Mouse (Mus musculus) intestine, embryonic 16.5 days (tissue): Measurements from ENCODE around the gene Gm28048. TPM values are rescaled to one million over a fixed set of nuclear protein-coding genes. Genes with fewer than 3 reads are reported as not detected.

Experiments
- ATAC-seq: fragments of 200-750 bp; cut with Nextera tagmentation; 2 replicates; pipeline ENCODE4 v1.8.0; 2017; ENCODE audit warnings: moderate TSS enrichment, moderate library complexity
- H3K27ac ChIP-seq: fragments of 300-500 bp; sonication (generic); 2 replicates; pipeline ENCODE4 v1.5.1; 2014; ENCODE audit warnings: mild to moderate bottlenecking, low read length
- H3K27me3 ChIP-seq: fragments of 300-500 bp; sonication (generic); replicated peaks from 2 replicates; pipeline ENCODE4 v1.6.1; 2014; ENCODE audit warnings: low read length, control low read depth, mixed read lengths; ENCODE audit not compliant: control insufficient read depth, insufficient read depth
- H3K36me3 ChIP-seq: fragments of 300-500 bp; sonication (generic); 2 replicates; pipeline ENCODE4 v1.6.1; 2014; ENCODE audit warnings: low read length, control low read depth; ENCODE audit not compliant: control insufficient read depth, insufficient read depth
- H3K4me1 ChIP-seq: fragments of 300-500 bp; sonication (generic); 2 replicates; pipeline ENCODE4 v1.6.1; 2014; ENCODE audit warnings: low read length, control low read depth, mixed read lengths; ENCODE audit not compliant: control insufficient read depth, insufficient read depth
- H3K4me2 ChIP-seq: fragments of 300-500 bp; sonication (generic); 2 replicates; pipeline ENCODE4 v1.6.1; 2014; ENCODE audit warnings: low read depth, low read length, control low read depth
- H3K4me3 ChIP-seq: fragments of 300-500 bp; sonication (generic); 2 replicates; pipeline ENCODE4 v1.5.1; 2014; ENCODE audit warnings: mild to moderate bottlenecking, low read length
- H3K9ac ChIP-seq: fragments of 300-500 bp; sonication (generic); 2 replicates; pipeline ENCODE4 v1.6.1; 2014; ENCODE audit warnings: low read depth, low read length
- H3K9me3 ChIP-seq: fragments of 300-500 bp; sonication (generic); 2 replicates; pipeline ENCODE4 v1.6.1; 2016; ENCODE audit warnings: low read length, control low read depth; ENCODE audit not compliant: control insufficient read depth
- WGBS: fragments of 180-500 bp; shearing (Covaris S2); extraction: QIAGEN DNeasy Blood & Tissue Kit; methylation state at CpG from one replicate; pipeline ENCODE4 v1.1.7; 2014; 5-methylcytosine and 5-hydroxymethylcytosine counted together
- polyA plus RNA-seq: library from polyadenylated mRNA; unstranded; fragments of >200 nt; fragmentation: Nextera tagmentation; extraction: Ambion mirVana; gene quantifications from 2 replicates; pipeline ENCODE4 v1.2.1, GENCODE M21; 2015

Gene Gm28048
- polyA plus RNA-seq, 1 experiment from 2014 or later: 11.2 TPM

- Histone ChIP-seq H3K9me3 (no peaks in the 10 kb centered on the region), H3K4me3 (no peak overlapping the region), H3K27ac (no peak overlapping the region), H3K4me2 (no peak overlapping the region), H3K36me3 (no peaks in the 10 kb centered on the region), H3K4me1 (no peaks in the 10 kb centered on the region), H3K9ac (no peak overlapping the region), H3K27me3 (no peaks in the 10 kb centered on the region)
- ATAC-seq: no peak
- WGBS: 89% methylated on average over 7 of the region's 7 CpGs
Observed at GRCm38 (mm10) chr11:22917786-22918185, 64.1 kb downstream of the Gm28048 start.

- H3K27ac ChIP-seq: no peak overlapping the region
- 86% methylated on average over 4 of the region's 4 CpGs for WGBS
- no peaks in the 10 kb centered on the region for H3K36me3 ChIP-seq
- H3K27me3 ChIP-seq: no peaks in the 10 kb centered on the region
- H3K4me2 ChIP-seq: no peak overlapping the region
- no peak overlapping the region for H3K4me3 ChIP-seq
- ATAC-seq: no peak
- no peaks in the 10 kb centered on the region; the same call in 1 of the 2 replicates for H3K4me1 ChIP-seq
- no peak overlapping the region for H3K9ac ChIP-seq
- H3K9me3 ChIP-seq: no peaks in the 10 kb centered on the region
Observed at GRCm38 (mm10) chr11:22913744-22914143, 68.1 kb downstream of the Gm28048 start.

GRCm38 (mm10) chr11:22911831-22912230 lies 70.1 kb downstream of the Gm28048 start:
- no peaks in the 10 kb centered on the region for H3K9me3 ChIP-seq
- H3K9ac ChIP-seq: no peak overlapping the region
- no peak overlapping the region for H3K4me2 ChIP-seq
- H3K36me3 ChIP-seq: no peaks in the 10 kb centered on the region
- no peak overlapping the region for H3K27ac ChIP-seq
- WGBS: 93% methylated on average over 7 of the region's 7 CpGs
- H3K4me1 ChIP-seq: no peaks in the 10 kb centered on the region; the same call in 1 of the 2 replicates
- no peaks in the 10 kb centered on the region for H3K27me3 ChIP-seq
- no peak overlapping the region for H3K4me3 ChIP-seq
- ATAC-seq: no peak

- no peaks in the 10 kb centered on the region for H3K36me3 ChIP-seq
- H3K4me2 ChIP-seq: no peak overlapping the region
- no peaks in the 10 kb centered on the region for H3K27me3 ChIP-seq
- ATAC-seq: peak; percentile 82
- H3K4me3 ChIP-seq: no peak overlapping the region
- peaks cover 2% of the 10 kb centered on the region; the same call in 1 of the 2 replicates for H3K4me1 ChIP-seq
- no peaks in the 10 kb centered on the region for H3K9me3 ChIP-seq
- peak overlapping the region; percentile 7; the same call in 1 of the 2 replicates for H3K27ac ChIP-seq
- H3K9ac ChIP-seq: no peak overlapping the region
Observed at GRCm38 (mm10) chr11:22906453-22906865, 75.4 kb downstream of the Gm28048 start.

GRCm38 (mm10) chr11:22902923-22903322 lies 79.0 kb downstream of the Gm28048 start:
- ATAC-seq: no peak
- Histone ChIP-seq H3K4me2 (no peak overlapping the region), H3K4me3 (no peak overlapping the region), H3K27me3 (no peaks in the 10 kb centered on the region), H3K9ac (no peak overlapping the region), H3K4me1 (0 out of 2 replicates have a peak, but pooled peaks cover 2% of the 10 kb centered on the region), H3K36me3 (0 out of 2 replicates have a peak, but pooled peaks cover 2% of the 10 kb centered on the region), H3K27ac (no peak overlapping the region), H3K9me3 (no peaks in the 10 kb centered on the region)
- 58% methylated on average over 2 of the region's 2 CpGs for WGBS

GRCm38 (mm10) chr11:22900041-22900440 lies 81.8 kb downstream of the Gm28048 start:
- Histone ChIP-seq H3K36me3 (0 out of 2 replicates have a peak, but pooled peaks cover 2% of the 10 kb centered on the region), H3K4me2 (no peak overlapping the region), H3K27me3 (no peaks in the 10 kb centered on the region), H3K27ac (no peak overlapping the region), H3K4me3 (no peak overlapping the region), H3K9ac (no peak overlapping the region), H3K9me3 (no peaks in the 10 kb centered on the region), H3K4me1 (no peaks in the 10 kb centered on the region)
- 81% methylated on average over 3 of the region's 3 CpGs for WGBS
- ATAC-seq: no peak

- no peak overlapping the region for H3K4me3 ChIP-seq
- no peak overlapping the region for H3K4me2 ChIP-seq
- H3K4me1 ChIP-seq: no peaks in the 10 kb centered on the region
- H3K27me3 ChIP-seq: no peaks in the 10 kb centered on the region
- no peak for ATAC-seq
- no peak overlapping the region for H3K9ac ChIP-seq
- H3K9me3 ChIP-seq: no peaks in the 10 kb centered on the region
- 98% methylated on average over 4 of the region's 4 CpGs for WGBS
- no peak overlapping the region for H3K27ac ChIP-seq
- 0 out of 2 replicates have a peak, but pooled peaks cover 2% of the 10 kb centered on the region for H3K36me3 ChIP-seq
Observed at GRCm38 (mm10) chr11:22897642-22898041, 84.2 kb downstream of the Gm28048 start.

GRCm38 (mm10) chr11:22897127-22897526 lies 84.8 kb downstream of the Gm28048 start:
- Histone ChIP-seq H3K27ac (no peak overlapping the region), H3K9me3 (no peaks in the 10 kb centered on the region), H3K4me2 (no peak overlapping the region), H3K27me3 (no peaks in the 10 kb centered on the region), H3K9ac (no peak overlapping the region), H3K4me1 (no peaks in the 10 kb centered on the region), H3K4me3 (no peak overlapping the region), H3K36me3 (0 out of 2 replicates have a peak, but pooled peaks cover 2% of the 10 kb centered on the region)
- 89% methylated on average over 4 of the region's 4 CpGs for WGBS
- ATAC-seq: no peak

- Histone ChIP-seq H3K4me2 (no peak overlapping the region), H3K36me3 (no peaks in the 10 kb centered on the region), H3K27me3 (no peaks in the 10 kb centered on the region), H3K9ac (no peak overlapping the region), H3K9me3 (no peaks in the 10 kb centered on the region), H3K4me3 (no peak overlapping the region), H3K4me1 (no peaks in the 10 kb centered on the region), H3K27ac (no peak overlapping the region)
- 66% methylated on average over 3 of the region's 3 CpGs for WGBS
- ATAC-seq: no peak
Observed at GRCm38 (mm10) chr11:22893075-22893474, 88.8 kb downstream of the Gm28048 start.

- no peak overlapping the region for H3K9ac ChIP-seq
- WGBS: 57% methylated on average over 6 of the region's 6 CpGs
- H3K9me3 ChIP-seq: no peaks in the 10 kb centered on the region
- H3K4me3 ChIP-seq: no peak overlapping the region
- H3K36me3 ChIP-seq: no peaks in the 10 kb centered on the region
- no peaks in the 10 kb centered on the region for H3K27me3 ChIP-seq
- no peaks in the 10 kb centered on the region for H3K4me1 ChIP-seq
- H3K4me2 ChIP-seq: no peak overlapping the region
- no peak overlapping the region for H3K27ac ChIP-seq
- no peak for ATAC-seq
Observed at GRCm38 (mm10) chr11:22892466-22892865, 89.4 kb downstream of the Gm28048 start.
